Mouse (Mus musculus): ENCODE data around the gene Ptprn2. TPM values are rescaled to one million over a fixed set of nuclear protein-coding genes. Genes with fewer than 3 reads are reported as not detected.

Gene Ptprn2
- polyA plus RNA-seq, 1 experiment: 0.95 TPM

- 75% methylated on average over 3 of the region's 3 CpGs for WGBS
- Histone ChIP-seq H3K4me1 (ENCODE audit: control insufficient read depth, insufficient read depth, low read length) (no peaks in the 10 kb centered on the region), H3K4me3 (replicated peaks; ENCODE audit: extremely low read depth, low read depth, low read length) (no peak overlapping the region)
- no peak for DNase-seq
- TF ChIP-seq CTCF (IDR thresholded peaks at IDR 0.05; ENCODE audit: insufficient read depth, low read length) (no peak), POLR2A (IDR thresholded peaks at IDR 0.05; ENCODE audit: borderline replicate concordance, extremely low read depth, low read depth, low read length) (no peak)
Measured at GRCm38 (mm10) chr12:117318229-117318628, 832.7 kb downstream of the Ptprn2 start.

GRCm38 (mm10) chr12:117323017-117323416 is 837.5 kb downstream of the Ptprn2 start:
- no peak for DNase-seq
- 81% methylated on average over 3 of the region's 3 CpGs for WGBS
- Histone ChIP-seq H3K4me1 (ENCODE audit: control insufficient read depth, insufficient read depth, low read length) (no peaks in the 10 kb centered on the region), H3K4me3 (replicated peaks; ENCODE audit: extremely low read depth, low read depth, low read length) (no peak overlapping the region)
- no peak for TF ChIP-seq POLR2A (IDR thresholded peaks at IDR 0.05; ENCODE audit: borderline replicate concordance, extremely low read depth, low read depth, low read length)
- no peak for TF ChIP-seq CTCF (IDR thresholded peaks at IDR 0.05; ENCODE audit: insufficient read depth, low read length)

Other genes with a start within 250 kb of the Ptprn2 start
- gene Wdr60, start 222.7 kb upstream of the Ptprn2 start, polyA plus RNA-seq (2012; rRNA removed): 5.7 and 7.5 TPM in 2 replicates
- gene Gm11027, start 210.3 kb upstream of the Ptprn2 start, polyA plus RNA-seq (2012; rRNA removed): not detected in 2 replicates
- 13.9 and 15.0 TPM in 2 replicates for gene Esyt2, start 204.5 kb upstream of the Ptprn2 start, polyA plus RNA-seq (2012; rRNA removed)
- 0.63 and 1.4 TPM in 2 replicates for gene Ncapg2, start 80.3 kb upstream of the Ptprn2 start, polyA plus RNA-seq (2012; rRNA removed)

All from lung, adult 2 months (tissue).